Mouse (Mus musculus) megakaryocyte, embryonic 14.5 days (primary cell): ENCODE data around the gene Ccnb1.

Experiments
- FLI1 ChIP-seq: IDR thresholded peaks from 2 replicates; pipeline ENCODE4 v1.6.1; 2012; ENCODE audit warnings: low read length, inconsistent platforms, mixed read lengths
- GATA1 ChIP-seq: IDR thresholded peaks from 3 replicates; pipeline ENCODE4 v1.6.1; 2012; ENCODE audit warnings: mixed read lengths, low read length, inconsistent platforms, borderline replicate concordance

DNA sequence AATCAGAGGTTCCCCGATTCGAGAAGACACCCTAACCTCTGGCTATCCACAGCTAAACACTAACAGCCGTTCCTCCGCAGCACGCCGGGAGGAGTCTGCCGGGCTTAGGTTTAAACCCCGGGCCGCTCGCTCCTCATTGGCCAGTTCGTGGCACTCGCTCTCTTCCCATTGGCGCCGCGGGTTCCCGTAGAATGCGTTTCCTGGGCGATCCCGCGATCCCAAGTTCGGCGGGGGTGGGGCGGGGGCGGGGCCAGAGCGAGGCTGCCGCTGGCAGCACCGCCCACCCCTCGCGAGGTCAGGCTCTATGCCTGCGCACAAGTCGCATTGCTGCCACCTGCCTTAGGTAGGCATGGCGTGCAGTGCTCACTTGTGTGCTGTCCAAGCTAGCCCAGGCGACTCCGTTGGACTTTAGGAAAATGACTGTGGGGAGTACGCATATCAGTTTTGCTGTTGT, at the start of gene Ccnb1:
- TF ChIP-seq GATA1: no peak
- TF ChIP-seq FLI1: no peak
